Mouse (Mus musculus): ENCODE results near the gene 1700057G04Rik.

GRCm38 (mm10) chr9:92337661-92338060, 28.5 kb downstream of the 1700057G04Rik start:
- TF ChIP-seq CTCF (IDR thresholded peaks at IDR 0.05; ENCODE audit: low read depth) (no peak), EP300 (optimal IDR thresholded peaks at IDR 0.05) (no peak)

All from stomach, postnatal 0 days (tissue).